Mouse (Mus musculus) layer of hippocampus, postnatal 14 days (tissue): Measurements from ENCODE around the gene Hsd17b14. TPM values are rescaled to one million over a fixed set of nuclear protein-coding genes. Genes with fewer than 3 reads are reported as not detected.
A peak's percentile ranks its signal among the peaks of the same experiment; 100 is the strongest.

Source experiments
- DNase-seq, 2 experiments: peaks; one replicate each; pipeline ENCODE4 v3.0.0; 2021 to 2022; ENCODE audit warnings: low spot score in 2 of 2, mixed read lengths in 1 of 2
- total RNA-seq, 2 experiments: library from RNA; stranded (reverse); gene quantifications; 2 replicates each; pipeline ENCODE4 v1.2.3; 2021

Gene Hsd17b14
- total RNA-seq, 2 experiments from 2014 or later, result not detected

DNA sequence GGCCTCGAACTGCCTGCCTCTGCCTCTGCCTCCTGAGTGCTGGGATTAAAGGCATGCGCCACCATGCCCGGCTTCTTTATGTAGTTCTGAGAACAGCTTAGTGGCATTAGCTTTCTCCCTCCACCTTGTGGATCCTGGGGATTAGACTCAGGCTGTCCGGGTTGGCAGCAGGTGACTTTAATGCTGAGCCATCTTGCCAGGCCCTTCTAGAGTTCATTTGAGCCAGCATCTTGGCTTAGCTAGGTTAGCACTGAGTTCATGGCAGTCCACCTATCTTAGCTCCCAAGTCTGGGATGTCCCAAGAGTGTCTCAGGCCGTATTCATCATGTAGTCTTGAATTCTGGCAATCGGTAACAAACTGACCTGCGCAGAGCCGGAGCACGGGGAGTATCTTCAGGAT, 10.8 kb downstream of the Hsd17b14 start:
- no peak for DNase-seq

DNA sequence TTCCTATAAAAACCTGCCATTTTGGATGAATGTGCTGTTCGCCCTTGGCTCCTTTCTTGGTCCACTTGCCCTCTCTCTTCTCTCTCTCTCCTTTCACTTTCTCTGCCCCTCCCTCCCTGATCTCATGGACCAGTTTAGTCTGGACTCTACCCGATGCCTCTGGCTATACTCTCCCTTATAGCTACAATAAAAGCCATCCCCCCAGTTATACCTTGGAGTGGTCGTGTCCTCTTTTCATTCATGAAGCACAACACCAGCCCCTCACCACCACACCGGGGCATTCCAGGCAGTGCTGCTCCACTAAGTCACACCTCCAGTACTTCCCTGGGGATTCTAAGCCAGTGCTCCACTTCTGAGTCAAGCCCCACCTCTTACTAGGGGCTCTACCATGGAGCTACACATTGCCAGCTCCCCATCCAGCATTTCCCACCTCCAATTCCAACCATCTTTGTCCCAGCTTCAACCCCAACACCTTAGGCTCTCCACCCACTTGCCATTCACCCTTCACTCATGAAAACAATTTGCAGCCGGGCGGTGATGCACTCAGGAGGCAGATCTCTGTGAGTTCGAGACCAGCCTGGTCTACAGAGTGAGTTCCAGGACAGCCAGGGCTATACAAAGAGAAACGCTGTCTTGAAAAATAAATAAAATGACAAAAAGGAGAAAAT, 12.6 kb downstream of the Hsd17b14 start:
- no peak for DNase-seq

DNA sequence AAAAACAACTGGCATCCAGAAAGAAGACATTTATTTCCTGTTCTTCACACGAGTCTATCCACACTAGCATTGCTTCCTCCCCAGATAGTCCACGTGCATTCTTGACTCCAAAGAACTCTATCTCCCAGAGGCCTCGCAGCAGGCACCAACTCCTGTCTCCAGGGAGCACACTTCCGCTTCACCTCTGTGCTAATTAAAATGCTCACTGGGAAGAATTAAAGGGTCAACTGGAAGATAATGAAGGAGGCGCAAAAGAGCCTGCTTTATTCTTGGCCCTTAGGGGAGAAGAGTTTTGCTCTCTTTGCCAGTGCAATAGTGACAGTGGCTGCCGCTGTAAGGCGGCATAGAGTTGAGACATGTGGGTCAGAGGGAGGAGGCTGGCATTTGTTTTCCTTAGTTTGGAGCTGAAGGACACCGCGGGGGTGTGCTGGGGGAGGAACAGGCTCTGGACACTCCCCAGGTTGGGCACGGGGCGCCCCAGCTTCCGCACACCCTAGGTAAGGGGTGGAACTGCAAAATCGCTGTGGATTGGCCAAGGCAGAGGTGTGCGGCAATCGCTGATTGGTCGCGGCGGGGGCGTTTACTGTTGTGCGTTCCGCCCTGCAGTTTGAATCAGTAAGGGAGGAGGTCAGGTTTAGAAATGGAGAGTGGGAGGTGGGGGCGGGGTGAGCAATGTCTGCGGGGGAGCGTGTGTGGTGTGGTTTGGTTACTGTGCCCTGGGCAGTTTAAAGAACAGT, 13.3 kb downstream of the Hsd17b14 start:
- peak; percentile 77 to 86 for DNase-seq

DNA sequence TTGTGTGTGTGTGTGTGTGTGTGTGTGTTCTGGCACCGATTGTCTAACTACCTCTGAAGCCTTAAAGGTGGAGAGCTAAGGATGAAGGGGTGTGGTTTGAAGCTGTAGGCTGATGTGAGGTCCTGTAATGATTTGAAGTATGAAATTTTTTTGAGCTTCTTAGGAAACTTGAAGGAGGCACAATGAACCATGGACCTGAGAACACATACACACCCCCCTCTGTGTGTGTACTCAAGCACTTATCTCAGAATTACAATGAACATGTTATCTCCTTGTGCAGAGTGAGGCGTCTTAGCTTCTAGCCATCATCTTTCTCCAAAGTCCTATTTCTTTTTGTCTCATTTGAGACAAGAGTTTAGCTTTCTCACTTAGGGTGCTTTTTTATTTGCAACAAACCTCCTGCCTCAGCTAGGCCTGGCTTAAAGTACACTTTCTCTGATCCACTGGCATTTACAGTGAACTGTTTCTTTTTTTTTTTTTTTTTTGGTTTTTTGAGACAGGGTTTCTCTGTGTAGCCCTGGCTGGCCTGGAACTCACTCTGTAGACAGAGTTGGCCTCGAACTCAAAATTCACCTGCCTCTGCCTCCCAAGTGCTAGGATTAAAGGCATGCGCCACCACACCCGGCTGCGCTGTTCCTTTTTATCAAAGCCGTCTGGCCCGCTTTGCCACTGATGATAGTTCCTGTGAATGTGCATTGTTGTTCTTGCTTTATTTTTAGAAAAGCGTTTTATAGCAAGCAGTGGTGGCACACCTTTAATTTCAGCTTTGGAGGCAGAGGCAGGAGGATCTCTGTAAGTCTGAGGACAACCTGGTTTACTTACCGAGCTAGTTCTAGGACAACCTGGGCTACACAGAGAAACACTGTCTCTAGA, 14.1 kb downstream of the Hsd17b14 start:
- no peak for DNase-seq

DNA sequence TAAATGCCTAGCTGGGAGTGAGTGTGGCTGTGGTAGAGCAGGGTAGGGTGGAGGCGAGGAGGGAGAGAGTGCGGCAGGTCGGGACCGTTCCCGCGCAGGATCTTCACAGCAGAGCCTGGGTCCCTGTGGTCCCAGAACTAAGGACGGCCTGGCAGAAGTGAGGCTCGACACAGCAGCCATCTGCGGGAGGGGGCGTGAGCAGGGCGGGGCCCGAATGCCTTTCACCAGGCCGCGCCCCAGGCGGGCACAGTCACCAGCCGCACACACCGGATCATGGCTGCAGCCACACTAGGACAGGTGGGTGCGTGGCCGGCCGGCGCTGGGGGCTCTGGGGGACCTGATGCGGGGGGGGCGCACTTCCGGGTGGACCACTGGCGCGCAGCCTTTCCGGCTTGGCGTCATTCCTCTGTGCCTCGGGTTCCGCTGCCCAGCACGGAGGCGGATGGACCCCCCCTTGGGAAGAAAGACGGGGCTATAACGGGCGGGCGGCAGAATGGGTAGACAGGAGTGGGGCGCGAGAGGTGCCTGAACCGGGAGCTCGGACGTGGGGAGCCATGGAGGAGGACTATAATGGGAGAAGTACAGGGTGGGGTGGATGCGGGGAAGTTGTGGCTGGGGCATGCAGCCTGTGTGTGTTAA, 15.5 kb downstream of the Hsd17b14 start, which contains the start of gene Bcat2:
TSS of gene Bcat2 (plus strand) at position 51 of the 639 bp plus-strand sequence.
- peak; percentile 59 to 62 for DNase-seq

DNA sequence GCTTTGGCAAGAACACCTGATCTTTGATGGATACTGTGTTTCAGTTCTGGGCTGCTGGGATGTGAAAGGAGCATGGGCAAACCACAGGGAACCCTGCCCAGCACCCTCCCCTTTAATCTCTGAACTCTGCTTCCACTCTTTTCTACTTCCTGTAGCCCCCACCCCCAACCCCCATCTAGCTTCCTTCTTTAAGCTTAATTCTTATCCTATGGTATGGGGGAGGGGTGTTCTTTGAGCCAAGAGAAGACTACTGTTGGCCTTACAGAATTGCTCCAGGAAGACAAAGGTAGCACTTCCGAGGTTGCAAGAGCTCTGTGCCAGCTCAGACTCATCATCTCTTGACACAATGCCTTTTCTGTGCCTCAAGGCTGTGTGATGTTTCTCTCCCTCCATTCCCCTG, 17.3 kb downstream of the Hsd17b14 start:
- DNase-seq, result no peak

DNA sequence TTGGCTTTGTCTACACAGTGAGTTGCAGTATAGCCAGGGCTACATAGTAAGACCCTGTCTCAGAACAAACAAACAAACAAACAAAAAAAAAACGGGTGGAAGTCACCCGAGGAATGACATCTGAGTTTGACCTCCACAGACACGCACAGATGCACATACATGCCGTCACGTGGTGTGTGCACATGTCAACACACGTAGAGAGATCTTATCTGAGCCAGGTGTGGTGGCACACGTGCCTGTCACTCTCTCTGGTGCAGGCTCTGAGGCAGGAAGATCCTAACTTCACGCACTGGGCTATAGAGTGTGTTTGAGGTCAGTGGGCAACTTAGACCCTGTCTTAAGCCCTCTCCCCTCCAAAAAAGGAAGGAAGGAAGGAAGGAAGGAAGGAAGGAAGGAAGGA, 19.3 kb downstream of the Hsd17b14 start:
- DNase-seq, result no peak

DNA sequence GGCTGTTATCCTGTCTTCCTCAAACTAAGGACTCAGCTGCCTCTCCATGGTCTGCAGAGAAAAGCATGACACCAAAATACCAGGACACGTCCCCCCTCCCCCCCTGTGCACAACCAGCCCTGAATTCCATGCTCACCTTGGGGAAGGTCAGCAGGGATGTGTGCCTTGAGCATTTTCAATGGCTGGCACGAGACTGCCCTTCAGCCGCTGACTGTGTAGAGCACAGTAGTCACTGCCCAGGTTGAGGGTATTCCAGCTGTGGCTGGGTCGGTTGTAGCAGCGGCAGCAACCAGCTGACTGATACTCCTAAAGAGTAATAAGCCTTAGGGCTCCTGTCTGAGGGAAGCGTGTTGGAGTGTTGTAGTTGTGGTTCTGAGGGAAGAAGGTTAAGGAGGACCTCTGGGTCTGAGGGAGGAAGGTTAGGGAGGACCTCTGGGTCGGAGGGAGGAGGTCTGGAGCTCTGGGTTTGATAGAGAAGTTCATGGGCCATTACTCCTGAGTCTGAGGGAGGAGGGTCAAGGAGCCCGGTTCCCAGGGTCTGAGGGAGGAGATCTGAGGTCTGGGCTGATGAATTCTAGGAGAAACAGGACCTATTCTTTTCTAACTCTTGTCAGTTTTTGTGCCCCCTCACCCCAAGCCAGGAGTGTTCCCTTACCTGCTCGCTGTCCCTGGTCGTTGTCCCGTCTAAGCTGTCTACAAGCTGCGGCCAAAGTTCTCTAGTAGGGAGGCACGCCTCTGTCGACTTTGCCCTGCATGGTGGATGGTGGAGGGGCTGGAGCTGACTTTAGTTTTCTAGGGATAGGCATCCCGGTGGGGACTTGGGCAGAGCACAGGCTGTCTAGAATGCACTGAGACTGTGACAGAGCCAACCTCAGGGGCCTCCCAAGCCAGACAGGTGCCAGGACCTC, 20.0 kb downstream of the Hsd17b14 start:
- no peak for DNase-seq

DNA sequence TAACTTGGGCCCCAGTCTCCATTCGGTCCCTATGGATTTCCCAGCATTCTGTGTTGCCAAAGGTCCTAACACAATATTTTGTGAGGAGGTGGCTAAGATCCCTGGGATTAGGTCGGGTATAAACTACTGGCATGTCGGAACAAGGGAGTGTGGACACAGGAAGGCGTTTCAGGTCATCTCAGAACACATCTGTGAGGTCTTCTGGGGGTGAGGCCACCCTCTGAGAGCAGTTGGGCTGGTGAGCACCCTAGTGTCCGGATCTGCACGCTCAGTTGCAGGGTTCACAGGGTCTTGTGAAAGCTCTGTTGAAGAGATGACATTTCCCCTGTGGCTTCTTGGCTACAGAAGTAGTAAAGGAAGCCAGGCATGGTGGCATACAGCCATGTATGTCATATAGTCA, 31.2 kb downstream of the Hsd17b14 start:
- no peak for DNase-seq

DNA sequence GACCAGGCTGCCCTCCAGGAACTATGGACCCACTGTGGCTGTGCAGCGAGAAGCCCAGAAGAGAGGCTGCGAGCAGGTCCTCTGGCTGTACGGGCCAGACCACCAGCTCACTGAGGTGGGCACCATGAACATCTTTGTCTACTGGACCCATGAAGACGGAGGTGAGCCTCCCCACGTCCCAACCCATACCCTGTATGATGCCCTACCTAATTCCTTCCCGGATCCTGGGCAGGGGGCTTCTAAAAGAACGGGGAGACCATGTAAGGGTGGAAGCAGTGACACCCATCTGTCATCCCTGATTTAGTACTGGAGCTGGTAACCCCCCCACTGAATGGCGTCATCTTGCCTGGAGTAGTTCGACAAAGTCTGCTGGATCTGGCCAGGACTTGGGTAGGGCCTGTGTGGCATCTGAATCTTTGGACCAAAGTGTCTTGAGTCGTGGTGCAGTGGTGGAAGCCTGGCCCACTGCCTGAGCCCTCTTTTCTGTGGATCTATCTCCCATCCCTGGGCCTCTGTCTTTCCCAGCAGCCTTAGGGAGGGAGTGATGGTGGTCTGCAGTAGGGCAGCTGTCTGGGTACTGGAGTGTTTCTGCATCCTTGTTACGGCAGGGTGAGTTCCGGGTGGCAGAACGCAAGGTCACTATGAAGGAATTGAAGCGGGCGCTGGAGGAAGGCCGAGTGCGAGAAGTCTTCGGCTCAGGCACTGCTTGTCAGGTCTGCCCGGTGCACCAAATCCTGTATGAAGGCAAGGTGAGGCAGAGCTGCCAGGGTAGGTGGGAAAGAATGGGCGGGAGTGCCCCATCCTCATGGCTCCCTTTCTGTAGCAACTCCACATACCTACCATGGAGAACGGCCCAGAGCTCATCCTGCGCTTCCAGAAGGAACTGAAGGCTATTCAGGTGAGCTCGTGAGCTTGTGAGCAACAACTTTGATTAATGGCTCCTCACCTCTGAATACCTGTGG, 33.2 kb downstream of the Hsd17b14 start:
- no peak for DNase-seq

DNA sequence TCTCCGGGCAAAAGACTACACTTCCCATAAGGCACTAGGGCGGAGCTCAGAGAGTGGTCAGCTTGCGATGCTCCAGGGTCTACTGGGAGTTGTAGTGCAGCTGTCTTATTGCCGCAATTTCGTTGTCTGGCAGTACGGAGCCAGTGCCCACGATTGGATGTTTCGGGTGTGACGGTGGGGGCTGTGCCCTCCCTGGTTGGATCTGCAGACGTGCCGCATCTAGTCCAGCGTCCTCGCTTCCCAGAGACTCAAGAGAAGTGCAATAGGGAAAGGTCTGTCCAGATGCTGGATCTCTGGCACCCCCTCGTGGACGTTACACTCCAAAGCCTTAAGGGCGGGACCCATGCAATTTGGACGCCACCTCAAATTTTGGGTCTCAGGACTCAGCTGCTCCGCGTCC, 34.5 kb downstream of the Hsd17b14 start:
- peak; percentile 93 to 98 for DNase-seq

DNA sequence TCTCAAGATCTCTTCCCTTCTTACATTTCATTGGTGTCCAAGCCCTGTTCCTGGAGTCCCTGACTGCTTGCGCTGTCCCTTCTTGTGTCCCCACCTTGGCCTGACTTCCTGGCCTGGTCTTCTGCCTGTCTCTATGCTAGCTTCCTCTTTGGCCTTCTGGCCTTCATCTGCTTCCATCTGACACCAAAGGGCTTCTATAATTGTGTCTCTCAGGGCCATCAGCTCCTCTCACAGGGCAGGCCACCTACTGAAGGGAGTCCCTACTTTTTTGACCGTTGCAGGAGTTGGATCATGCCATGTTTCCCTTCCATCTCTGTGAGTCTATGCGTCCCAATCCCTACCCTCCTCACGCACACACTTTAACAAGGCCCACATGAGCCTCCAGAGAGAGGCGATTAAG, 35.2 kb downstream of the Hsd17b14 start:
- no peak for DNase-seq

DNA sequence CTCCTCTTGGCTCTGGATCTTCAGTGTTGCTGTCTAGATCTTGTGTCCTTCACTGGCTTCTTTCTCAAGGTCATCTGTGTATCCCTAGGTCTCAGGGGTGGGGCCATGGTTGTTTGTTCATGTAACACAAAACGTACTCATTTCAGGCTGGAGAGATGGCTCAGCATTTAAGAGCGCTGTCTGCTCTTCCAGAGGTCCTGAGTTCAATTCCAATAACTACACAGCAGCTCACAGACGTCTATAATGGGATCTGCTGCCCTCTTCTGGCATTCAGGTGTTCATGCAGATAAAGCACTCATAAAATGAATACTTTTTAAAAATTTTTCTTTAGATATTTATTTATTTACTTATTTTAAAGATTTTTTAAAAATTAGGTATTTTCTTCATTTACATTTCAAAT, 36.2 kb downstream of the Hsd17b14 start:
- no peak for DNase-seq

DNA sequence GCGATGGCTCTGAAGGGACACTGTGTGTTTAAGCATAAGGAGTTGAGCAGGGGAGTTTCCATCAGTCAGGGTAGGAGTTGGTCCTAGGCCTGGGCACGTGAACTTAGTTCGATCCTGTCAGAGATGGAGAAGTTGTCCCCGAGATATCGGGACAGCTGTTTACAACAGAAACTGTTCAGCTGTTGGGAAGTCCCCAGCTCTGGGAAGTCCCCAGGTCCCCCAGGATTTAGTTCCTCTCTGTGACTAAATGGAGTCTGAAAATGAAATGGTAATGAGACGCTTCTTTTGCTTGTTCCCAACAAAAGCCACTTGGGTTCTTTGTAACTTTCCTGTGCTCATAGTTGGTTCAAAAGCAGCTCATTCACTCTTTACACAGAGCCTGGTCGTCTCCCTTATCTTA, 37.2 kb downstream of the Hsd17b14 start:
- no peak for DNase-seq

DNA sequence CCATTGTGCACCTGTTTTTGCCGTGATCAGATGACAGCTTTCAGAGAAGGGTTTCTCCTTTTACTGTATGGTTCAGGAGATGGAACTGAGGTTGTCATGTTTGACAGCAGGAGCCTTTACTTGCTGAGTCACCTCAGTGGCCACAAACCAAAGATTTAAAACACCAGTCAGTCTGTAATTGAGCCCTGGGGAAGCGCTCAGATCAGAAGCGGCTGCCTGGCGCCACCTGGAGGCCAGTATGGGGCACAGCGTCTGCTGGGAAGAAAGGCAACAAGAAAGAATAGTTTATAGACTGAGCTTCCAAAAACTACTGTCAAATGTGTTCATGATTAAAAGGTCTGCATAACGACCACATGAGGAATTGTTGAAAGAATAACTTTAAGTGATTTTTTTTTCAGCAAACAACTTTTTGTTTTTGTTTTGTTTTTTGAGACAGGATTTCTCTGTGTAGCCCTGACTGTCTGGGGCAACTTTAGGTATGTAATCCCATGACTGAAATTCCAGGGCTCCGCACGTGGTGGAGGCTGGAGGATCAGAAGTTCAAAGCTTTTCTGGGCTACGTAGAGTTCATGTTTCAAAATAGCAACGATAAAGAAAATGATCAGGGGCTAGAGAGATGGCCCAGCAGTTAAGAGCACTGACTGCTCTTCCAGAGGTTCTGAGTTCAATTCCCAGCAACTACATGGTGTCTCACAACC, 38.6 kb downstream of the Hsd17b14 start:
- DNase-seq, result peak; percentile 66 to 80

DNA sequence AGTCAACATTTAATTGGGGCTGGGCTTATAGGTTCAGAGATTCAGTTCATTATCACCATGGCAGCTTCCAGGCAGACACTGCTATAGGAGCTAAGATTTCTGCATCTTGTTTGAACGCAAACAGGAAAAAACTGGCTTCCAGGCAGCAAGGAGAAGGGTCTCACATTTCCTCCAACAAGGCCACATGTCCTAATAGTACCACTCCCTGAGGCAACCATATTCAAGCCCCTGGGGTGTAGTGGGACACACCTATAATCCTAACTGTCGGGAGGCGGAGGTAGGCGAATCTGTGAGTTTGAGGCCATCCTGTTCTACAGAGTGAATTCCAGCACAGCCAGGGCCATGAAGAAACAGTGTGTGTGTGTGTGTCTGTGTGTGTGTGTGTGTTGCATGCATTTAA, 40.5 kb downstream of the Hsd17b14 start:
- no peak for DNase-seq

DNA sequence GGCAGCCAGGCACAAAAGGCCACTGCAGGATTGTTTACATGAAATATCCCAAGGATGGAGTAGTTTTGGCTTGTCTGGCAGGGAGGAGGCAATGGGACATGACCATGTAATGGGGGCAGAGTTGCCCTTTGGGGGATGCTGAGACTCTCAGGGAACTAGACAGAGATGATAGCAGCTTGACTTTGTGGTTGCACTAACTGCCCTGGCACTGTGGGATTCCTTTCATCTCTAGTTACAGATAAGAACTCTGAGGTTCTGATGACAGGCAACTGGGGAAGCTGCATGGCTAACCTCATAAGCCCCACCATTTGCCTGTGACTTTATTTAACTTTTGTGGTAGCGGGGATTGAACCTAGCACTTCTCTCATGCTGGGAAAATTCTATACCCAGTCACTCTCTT, 41.4 kb downstream of the Hsd17b14 start:
- no peak for DNase-seq

DNA sequence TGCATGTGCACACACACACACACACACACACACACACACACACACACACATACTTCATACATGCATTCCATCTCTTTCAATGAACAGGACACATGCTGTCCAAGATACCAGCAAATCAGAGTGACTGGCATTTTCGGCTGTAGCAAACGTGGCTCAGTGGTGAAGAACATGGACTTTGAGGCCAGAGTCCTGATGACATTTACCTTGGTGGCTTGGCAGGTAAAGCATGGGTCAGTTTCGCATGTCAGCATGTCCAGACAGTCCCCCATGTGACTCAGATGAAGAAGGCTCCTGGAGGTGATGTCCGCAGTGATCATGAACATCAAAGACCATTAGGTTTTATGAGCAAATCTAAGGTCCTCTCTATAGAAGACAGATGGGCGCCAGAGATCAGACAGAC, 42.3 kb downstream of the Hsd17b14 start:
- no peak for DNase-seq

DNA sequence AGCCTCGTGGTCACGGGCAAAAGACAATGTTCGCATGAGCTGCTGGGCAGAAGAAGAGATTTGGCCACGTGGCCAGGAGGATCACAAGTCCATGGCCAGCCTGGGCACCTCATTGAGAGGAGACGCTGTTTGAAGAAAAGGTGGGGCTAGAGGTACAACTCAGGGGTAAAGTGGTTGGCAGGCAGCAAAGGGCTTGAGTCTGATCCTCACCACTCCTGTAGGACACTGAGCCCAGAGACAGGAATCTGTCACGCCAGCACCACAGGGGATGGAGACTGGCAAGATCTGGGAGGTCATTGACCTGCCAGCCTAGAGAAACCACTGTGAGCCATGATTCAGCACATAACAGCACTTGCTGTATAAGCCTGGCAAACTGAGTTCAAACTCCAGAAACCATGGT, 42.8 kb downstream of the Hsd17b14 start:
- DNase-seq, result no peak
